Mouse (Mus musculus) hematopoietic multipotent progenitor cell, adult 10-12 weeks (in vitro differentiated cells): ENCODE results near the gene Gm4787. TPM values are rescaled to one million over a fixed set of nuclear protein-coding genes. Genes with fewer than 3 reads are reported as not detected.

Experiments used
- polyA plus RNA-seq: library from polyadenylated mRNA; stranded (reverse); fragments of >175 nt; gene quantifications from 2 replicates; pipeline ENCODE4 v1.2.3, GENCODE M21; 2012; ENCODE audit warnings: low replicate concordance

Gm4787 gene
- polyA plus RNA-seq: 0.09 TPM in 1 of 2 replicates, not detected in the other

DNA sequence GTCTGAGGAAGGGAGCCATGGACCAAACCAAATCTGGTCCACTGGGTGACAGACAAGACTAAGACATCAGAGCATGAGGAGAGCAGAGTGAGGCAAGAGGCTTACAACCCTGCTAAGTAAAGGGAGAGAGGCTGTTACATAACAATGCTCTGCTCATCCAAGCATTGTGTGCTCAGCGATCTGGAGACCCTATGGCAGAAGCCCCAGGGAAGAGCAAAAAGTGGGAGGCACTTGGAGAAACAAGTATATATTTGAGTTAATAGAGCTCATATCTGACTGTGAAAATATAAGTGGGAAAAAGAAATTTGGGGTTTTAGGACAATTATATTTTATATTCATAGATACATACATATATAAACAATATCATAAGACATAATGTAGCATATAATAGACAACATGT is at the start of gene Gm4787:
Gene Gm4787, minus strand, starts transcription at position 101 of the 400 bp plus-strand sequence.

DNA sequence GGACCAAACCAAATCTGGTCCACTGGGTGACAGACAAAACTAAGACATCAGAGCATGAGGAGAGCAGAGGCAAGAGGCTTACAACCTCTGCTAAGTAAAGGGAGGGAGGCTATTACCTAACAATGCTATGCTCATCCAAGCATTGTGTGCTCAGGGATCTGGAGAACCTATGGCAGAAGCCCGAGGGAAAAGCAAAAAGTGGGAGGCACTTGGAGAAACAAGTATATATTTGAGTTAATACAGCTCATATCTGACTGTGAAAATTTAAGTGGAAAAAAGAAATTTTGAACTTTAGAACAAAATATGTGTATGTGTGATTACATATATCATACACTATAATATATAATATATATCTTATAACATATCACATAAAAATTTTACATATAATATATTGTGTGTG is 42.6 kb upstream of the Gm4787 start, which contains the start of gene Adam4:
Gene Adam4, minus strand, starts transcription at position 101 of the 400 bp plus-strand sequence.

DNA sequence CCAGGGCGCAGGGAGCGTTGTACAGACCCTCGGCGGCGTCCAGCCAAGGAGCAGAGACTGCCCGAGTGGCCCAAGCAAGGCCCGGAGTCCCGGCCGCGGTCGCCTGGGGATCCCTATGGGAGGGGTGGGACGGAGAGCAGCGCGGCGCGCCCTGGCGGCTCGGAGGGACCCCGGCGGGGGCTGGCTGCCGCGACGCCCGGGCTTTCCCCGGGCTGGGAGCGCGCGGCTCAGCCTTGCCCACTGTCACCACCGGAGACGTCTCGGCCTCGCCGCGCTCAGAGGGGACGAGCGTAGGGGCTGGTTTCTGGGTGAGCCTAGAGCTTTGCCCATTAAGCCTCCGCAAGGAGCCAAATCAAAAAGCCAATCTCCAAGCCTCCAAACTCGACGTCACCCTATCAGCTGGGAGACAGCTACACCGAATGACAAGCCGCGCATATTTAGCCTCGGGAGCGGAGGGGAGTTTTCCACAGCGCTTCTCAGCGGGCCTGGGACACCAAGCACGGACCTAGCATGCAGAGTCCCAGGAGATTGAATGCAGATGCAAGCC is 46.3 kb downstream of the Gm4787 start, which contains the start of gene Slc8a3:
Gene Slc8a3, minus strand, starts transcription at position 306 of the 547 bp plus-strand sequence.

Other genes starting within 250 kb of the Gm4787 start
- gene Slc8a3, start 46.3 kb downstream of the Gm4787 start, polyA plus RNA-seq: not detected in 2 replicates
- gene Adam4, start 42.5 kb upstream of the Gm4787 start, polyA plus RNA-seq: not detected in 2 replicates
- gene Cox16, start 105.7 kb upstream of the Gm4787 start, polyA plus RNA-seq: 1.6 and 59.3 TPM in 2 replicates
- gene Gm20498, start 153.4 kb upstream of the Gm4787 start, polyA plus RNA-seq: 0.40 and 56.9 TPM in 2 replicates
- 5.6 and 8.6 TPM in 2 replicates for gene Synj2bp, start 153.4 kb upstream of the Gm4787 start, polyA plus RNA-seq
- gene Adam21, start 189.0 kb upstream of the Gm4787 start, polyA plus RNA-seq: not detected in 2 replicates
- 0.47 and 2.7 TPM in 2 replicates for gene Med6, start 215.5 kb upstream of the Gm4787 start, polyA plus RNA-seq